Mouse (Mus musculus): ENCODE data around the gene Tfap2e.

Gene Tfap2e

GRCm38 (mm10) chr4:126751556-126752023 lies 15.6 kb upstream of the Tfap2e start:
- no peak for DNase-seq

- DNase-seq, result peak in 1 of 2 experiments; percentile 21
Observed at GRCm38 (mm10) chr4:126750863-126751555, 15.0 kb upstream of the Tfap2e start.

- peak; percentile 78 to 79 for DNase-seq
Observed at GRCm38 (mm10) chr4:126750046-126750683, 14.1 kb upstream of the Tfap2e start.

DNA sequence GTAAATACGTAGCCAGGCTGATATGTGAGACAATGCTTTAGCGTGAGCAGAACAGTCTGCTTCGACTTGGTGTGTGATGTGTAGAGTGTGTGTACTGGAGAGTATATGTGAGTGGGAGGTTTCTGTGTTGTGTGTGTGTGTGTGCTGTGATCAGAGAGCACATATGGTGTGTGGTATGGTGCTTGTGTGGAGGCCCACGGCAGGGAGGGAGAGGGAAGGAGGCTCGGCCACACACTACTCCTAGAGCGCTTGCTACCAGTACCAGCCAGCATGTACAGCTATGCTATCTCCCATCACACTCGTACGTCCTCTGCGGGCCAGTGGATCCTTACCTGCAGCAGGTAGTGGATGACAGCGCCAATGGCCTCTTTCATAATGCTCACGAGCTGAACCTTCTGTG lies 13.5 kb upstream of the Tfap2e start:
- peak in 1 of 2 experiments; percentile 21 for DNase-seq

DNA sequence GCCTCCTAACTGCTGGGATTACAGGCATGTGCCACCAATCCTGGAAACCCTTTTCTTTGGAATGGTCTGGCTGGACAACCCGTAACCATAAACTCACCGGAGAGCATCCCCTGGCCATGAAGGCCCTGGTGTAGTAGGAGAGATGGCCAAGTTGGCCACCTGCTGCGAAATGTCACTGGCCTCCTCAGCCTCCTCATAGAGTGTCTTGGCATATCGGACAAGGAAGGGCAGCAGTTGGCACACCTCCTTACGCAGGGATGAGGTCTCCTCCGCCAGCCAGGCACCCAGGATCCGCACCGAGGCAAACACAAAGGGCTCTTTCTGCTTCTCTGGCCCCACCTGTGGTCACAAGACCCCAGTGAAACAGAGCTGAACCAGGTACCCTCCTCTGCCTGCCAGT lies 12.3 kb upstream of the Tfap2e start:
- DNase-seq, result peak; percentile 35 to 40

DNA sequence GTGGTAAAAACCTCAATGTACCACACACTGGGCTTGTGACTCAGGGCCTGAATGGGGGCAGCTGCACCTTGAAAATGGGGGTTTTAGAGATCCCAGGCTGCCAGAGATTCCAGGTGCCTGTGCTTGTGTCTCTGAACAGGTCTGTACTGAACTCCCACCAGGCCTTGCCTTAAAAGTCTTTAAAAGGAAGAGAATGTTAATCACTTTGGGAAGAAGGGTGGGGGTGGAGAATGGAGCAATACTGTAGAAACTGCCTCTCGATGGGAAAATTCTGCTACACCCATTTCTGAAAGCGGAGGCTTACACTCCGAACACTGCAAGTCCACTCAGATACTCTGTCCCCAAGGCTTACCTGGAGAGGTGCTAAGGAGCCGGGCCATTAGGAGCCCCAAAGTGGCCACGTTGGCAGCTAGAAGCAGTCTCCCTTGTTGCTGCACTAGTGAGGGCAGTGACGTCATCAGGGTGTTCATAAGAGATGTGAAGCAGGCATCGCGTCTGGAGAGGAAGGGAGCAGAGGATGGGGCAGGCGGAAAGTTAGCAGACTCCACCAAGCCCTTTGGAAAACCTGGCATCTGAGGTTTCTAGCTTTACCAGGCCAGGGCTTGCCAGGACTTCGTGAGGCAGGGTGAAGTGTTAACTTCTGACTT lies 10.3 kb upstream of the Tfap2e start:
- no peak for DNase-seq

DNA sequence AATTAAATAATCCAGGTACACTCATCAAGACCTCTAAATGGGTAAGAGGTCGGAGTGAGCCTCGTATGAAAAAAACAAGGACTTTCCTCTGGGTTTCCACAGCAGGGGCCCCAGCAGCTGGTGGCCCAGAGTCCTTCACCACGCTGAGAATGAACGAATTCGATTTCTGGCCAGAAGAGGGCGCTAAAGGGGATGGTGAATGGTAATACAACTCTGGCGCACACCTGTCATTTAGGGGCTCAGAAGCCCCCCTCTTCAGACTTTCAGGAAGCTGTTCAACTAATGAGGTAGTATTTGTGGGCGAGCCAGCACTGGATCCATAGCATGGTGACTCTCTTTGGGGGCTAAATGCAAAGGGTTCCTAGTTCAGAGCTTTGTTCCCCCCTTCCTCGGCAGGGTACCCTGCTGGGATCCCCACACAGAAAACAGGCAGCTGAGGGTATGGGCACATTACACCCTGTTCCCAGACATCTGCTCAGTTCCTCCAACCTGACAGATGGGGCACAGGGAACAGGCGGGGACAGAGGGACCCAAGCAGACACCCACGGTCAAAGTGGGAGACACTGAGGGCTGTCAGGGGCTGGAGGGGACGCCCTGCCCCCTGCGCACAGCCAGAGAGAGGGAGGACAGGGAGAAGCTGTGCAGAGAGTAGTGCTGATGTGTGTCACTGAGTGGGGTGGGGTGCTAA lies 9.6 kb upstream of the Tfap2e start:
- peak; percentile 55 to 63 for DNase-seq

DNA sequence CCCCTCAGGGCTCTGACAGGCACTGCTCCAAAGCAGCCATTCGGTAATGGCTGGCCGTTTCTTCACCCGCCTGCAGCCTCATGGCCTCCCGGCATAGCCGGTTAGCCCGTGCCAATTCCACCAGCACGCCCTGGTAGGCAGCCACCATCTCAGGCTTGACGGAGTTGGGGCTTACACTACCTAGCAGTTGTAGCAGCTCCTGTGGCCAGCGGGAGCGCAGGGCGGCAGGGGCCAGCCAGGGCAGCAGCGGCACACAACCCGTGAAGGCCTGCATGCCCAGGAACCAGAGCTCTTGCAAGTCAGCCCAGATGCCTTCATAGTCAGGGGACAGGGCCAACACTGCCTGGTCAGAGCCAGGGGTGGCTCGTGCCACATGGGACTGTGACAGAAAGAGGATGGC lies 8.8 kb upstream of the Tfap2e start:
- peak; percentile 39 to 57 for DNase-seq

DNA sequence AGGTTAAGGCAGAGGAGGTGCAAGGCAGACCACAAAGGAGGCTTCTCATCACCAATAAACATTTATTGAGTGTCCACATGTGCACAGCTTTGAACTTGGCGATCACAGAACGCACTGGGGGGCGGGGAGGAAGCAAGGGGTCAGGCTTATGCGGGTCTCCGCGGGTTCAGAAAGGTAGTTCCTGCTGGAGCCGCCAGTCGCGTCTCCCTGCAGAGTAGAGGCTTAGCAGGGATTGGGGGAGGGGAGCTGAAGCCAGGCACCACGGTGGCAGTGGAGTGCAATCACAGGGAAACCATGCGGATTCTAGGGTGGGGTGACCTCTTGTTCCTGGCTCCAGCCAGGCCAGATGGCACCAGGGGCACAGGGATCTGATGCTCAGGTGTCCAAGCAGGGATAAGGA lies 7.7 kb upstream of the Tfap2e start:
- DNase-seq, result no peak

DNA sequence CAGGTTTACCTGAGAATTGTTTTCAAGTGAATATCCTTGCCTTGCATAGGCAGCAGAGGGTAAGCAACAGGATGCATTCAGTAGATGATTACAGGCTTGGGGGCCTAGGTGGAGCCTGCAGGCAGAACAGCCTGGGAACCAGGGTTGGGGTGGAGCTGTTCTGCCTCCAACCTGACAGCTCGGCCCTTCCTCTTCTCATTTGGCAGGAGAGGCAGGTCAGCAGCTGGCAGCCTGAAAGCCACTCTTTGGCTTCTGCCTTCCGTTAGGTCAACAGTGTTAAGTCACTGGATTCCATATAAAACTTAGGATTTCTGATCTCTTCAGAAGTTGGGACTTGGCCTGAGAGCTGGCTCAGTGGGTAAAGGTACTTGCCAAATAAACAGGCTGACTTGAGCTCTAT lies 6.9 kb upstream of the Tfap2e start:
- no peak for DNase-seq

- peak; percentile 81 to 83 for DNase-seq
Observed at GRCm38 (mm10) chr4:126741448-126741847, 5.4 kb upstream of the Tfap2e start.

GRCm38 (mm10) chr4:126739966-126740676 lies 4.1 kb upstream of the Tfap2e start:
- DNase-seq, result no peak

DNA sequence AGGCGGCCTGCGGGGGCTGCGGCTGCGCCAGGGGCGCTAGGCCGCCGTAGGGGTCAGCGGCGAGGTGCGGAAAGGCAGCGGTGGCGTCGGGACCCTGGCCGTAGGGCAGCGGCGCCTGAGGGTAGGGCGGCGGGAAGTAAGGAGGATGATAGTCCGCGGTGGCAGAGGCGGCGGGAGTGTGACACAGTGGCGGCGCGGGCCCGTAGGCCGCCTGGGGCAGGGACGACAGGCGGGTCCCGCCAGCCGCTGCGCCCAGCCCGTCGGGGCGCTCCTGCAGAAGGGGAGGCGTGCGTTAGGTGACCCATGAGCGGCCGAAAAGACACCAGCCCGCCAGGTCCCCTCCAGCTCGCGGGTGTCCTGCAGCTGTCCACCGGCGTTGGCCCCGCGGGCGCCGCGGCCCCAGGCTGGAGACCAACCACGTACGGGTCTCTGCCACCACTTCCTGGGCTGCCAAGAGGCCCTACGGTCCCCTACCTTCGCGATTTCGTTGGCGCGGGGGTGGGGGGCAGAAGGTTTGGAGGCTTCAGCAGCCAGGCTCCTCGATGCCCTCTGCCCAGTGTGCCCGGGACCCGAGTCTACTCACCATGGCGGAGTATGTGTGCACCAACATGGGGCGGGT lies 549 bp downstream of the Tfap2e start:
- no peak for DNase-seq

- no peak for DNase-seq
Observed at GRCm38 (mm10) chr4:126734700-126735381, 1.2 kb downstream of the Tfap2e start.

DNA sequence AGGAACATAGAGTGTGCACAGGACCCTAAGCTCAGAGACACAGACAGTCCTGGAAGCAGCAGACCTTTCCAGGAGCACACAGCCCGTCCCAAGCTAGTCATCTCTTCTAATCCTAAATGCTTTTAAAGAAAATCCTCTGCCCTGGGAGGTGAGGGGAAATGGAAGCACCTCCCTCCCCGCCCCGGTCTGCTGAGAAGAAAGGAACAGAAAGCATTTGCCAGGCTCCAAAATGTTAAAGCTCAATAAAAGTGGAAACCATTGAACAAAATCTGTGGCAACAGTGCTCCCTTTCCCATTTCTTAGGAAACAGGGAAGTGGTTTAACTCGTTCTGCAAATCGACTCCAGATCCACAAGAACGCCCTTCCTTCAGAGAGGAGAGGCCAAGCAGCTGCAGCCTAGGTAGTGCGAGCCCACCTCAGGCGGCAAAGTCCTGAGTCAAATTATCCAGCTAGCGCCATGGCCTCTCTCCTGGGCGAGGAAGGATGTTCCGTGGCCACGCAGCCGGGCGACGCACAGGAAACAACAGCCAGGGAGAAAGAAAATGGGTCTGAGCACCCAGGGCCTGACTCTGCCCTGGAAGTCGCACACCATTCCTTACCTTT lies 1.9 kb downstream of the Tfap2e start:
- no peak for DNase-seq

DNA sequence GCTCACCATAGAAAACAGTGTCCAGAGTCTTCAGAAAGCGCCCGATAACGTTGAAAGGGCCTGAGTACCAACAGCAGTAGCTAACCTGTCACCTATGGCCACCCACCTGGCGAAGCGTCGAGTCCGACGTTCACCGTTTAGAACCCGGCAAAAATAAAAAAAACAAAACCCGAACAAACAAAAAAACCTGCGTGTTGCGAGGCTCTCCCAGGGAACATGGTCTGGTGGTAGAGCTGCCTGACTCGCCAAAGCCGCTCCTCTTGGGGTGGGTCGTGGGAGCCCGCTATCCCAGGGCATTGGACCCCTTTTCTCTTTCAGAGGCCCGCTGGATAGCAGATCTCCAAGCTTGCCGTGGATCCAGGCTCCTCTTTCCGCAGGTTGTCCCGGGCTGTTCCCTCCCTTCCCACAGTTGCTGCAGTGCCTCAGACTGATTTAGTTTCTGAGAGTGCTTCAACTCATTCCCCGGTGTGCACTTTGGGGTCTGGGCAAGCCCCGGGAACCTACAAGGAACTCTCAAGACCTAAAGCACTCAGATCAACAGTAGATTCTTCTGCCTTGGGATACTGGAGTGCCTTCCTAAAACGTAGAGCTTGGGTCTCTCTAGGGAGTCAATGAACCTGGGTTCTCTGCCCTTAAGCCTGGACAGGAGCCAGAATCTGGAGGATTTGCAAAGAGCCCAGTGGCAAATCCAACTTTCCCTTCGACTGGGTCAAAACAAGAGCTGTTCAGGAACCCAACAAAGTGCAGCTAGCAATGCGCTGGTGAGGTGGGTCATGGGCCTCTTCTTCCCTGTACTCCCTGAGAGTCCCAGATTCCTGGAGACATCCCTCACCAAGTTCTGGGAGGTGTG lies 3.3 kb downstream of the Tfap2e start:
- DNase-seq, result no peak

DNA sequence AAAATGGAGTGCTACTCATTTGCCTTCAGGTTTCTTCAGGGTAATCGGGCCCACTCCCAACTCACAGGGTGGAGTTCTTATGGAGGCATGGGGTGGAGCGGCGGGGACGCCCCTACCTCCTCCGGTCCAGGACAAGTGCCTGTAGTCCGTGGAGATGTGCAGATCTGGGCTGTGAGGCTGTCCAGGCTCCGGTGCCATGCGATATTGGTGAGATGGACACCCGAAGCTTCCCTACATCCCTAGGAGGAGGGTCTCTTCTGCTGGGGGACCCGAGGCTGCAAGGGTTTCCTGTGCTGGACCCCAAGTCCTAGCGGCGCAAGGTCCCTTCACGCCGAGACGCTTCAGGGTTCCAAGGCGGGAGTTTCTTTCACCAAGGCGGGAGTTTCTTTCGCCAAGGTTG lies 3.9 kb downstream of the Tfap2e start:
- no peak for DNase-seq

GRCm38 (mm10) chr4:126707439-126707826 lies 28.6 kb downstream of the Tfap2e start:
- DNase-seq, result no peak

DNA sequence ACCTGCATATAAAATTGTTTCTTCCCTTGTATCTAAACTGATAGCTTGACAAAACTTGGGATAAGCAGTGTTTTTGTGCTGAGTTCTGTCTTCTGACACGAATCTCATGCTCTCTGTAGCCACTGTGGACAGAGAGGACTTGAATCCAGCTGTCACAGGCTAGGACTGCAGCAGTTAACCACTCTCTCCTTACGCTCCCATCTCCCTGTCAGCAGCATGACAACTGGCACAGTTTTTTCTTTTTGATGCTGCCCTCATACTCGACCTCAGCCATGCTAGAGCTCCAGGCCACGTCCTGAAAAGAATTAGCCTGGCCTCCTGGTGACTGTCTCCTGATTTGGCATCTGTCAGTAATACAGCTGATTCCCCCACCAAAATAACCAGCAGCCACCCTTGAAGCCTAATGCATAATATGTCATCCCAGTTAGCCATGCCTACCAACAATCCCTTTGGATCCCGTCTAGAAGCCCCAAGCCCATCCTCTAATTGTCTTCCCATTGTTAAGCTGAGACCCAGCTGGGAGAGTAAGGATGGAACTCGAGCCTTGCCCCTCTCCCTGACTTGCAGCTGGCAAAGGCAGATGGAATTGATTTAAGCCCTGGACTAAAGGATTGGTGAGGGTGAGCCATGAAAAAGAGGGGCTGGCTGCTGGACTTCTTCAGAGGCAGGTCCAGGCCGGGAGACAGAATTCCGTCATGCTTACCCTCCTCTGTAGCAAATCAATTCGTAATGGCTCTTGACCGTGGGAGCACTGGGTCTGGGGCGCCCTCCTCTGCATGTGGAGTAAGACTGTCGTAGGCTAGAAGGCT lies 29.2 kb downstream of the Tfap2e start:
- DNase-seq, result no peak
